8 mouse cellular contexts compared by ENCODE assay signal in genomic region chrX:169997854-169998456, GRCm38 (mm10). TPM values are rescaled to one million over a fixed set of nuclear protein-coding genes. Genes with fewer than 3 reads are reported as not detected.
DNase-seq lines count a peak whose midpoint lies in the region; ATAC-seq lines count a peak whose summit lies in the region.
"Not testable (repeated sequence)": the region's sequence is repeated elsewhere in the genome, so short reads cannot be mapped to it uniquely, and the experiment has no call there.

No protein-coding gene starts in this region.

- 44% methylated on average over 37 of the region's 37 CpGs for whole genome bisulfite sequencing in hindbrain, embryonic 14.5 days

- peak overlapping the region; percentile 70 for H3K4me2 ChIP-seq in hindbrain, embryonic 14.5 days (replicated peaks)

- ATAC-seq in hindbrain, embryonic 14.5 days (ENCODE audit: low FRiP score): peak; percentile 91

- H3K27ac ChIP-seq in hindbrain, embryonic 14.5 days: peak overlapping the region; percentile 80

- peak overlapping the region; percentile 55 for H3K9ac ChIP-seq in hindbrain, embryonic 14.5 days

- peak; percentile 97 for DNase-seq in R1 (ENCODE audit: low read depth, low spot score)
- peak; percentile 97 to 100 for DNase-seq in cerebellum, postnatal 25 days
- DNase-seq in frontal cortex, postnatal 25 days (ENCODE audit: low spot score in 2 of 2): peak; percentile 99
- DNase-seq in hindbrain, embryonic 14.5 days (ENCODE audit: low spot score): peak; percentile 61
- DNase-seq in layer of hippocampus, postnatal 36 days: peak; percentile 99 to 100
- DNase-seq in lung, postnatal 36 days: peak; percentile 100
- DNase-seq in retina, postnatal 1 day: peak; percentile 100
- peak; percentile 100 for DNase-seq in urinary bladder, adult 18-20 months (ENCODE audit: low spot score in 2 of 2)

- H3K36me3 ChIP-seq in hindbrain, embryonic 14.5 days (replicated peaks; ENCODE audit: control insufficient read depth, insufficient read depth): not testable (repeated sequence)

- not testable (repeated sequence) for H3K4me1 ChIP-seq in hindbrain, embryonic 14.5 days (replicated peaks; ENCODE audit: control insufficient read depth, insufficient read depth, low read length)

- H3K9me3 ChIP-seq in hindbrain, embryonic 14.5 days (ENCODE audit: control insufficient read depth, low read length): peaks cover 46% of the 10 kb centered on the region

- not testable (repeated sequence) for H3K27me3 ChIP-seq in hindbrain, embryonic 14.5 days (ENCODE audit: control insufficient read depth, insufficient read depth, low read length)

- H3K4me3 ChIP-seq in hindbrain, embryonic 14.5 days (replicated peaks; ENCODE audit: low read length): peak overlapping the region; percentile 36

RNA-seq across cellular contexts. Expression of gene Gm21887, which starts 11.5 kb away (rescaled TPM):
- 109 and 130 TPM in 2 replicates for polyA plus RNA-seq in hindbrain, embryonic 14.5 days (2014; fragmentation: Nextera tagmentation; extraction: Ambion mirVana)
- 100 to 1,000 TPM; 230 to 241 TPM for total RNA-seq in layer of hippocampus, postnatal 36 days (2021)

Comparison
In these comparisons a context has a peak if more than half of its experiments do, and no peak if none do; other contexts are left out.
1. Peak in every context shown above with its lines: DNase-seq, ATAC-seq, H3K4me3 ChIP-seq and H3K27ac ChIP-seq.